Mouse (Mus musculus) heart, adult 2 months (tissue): ENCODE results near the gene Cspg5.

Source experiments
- CTCF ChIP-seq: fragments of 200-600 bp; IDR thresholded peaks from 2 replicates; pipeline ENCODE4 v1.8.1; 2022; ENCODE audit warnings: antibody characterized with exemption, mild to moderate bottlenecking, moderate library complexity
- POLR2A ChIP-seq: fragments of 200-500 bp; IDR thresholded peaks from 2 replicates; pipeline ENCODE4 v1.6.1; 2011; ENCODE audit warnings: mild to moderate bottlenecking, low read depth, low read length, control low read depth; ENCODE audit not compliant: insufficient read depth

DNA sequence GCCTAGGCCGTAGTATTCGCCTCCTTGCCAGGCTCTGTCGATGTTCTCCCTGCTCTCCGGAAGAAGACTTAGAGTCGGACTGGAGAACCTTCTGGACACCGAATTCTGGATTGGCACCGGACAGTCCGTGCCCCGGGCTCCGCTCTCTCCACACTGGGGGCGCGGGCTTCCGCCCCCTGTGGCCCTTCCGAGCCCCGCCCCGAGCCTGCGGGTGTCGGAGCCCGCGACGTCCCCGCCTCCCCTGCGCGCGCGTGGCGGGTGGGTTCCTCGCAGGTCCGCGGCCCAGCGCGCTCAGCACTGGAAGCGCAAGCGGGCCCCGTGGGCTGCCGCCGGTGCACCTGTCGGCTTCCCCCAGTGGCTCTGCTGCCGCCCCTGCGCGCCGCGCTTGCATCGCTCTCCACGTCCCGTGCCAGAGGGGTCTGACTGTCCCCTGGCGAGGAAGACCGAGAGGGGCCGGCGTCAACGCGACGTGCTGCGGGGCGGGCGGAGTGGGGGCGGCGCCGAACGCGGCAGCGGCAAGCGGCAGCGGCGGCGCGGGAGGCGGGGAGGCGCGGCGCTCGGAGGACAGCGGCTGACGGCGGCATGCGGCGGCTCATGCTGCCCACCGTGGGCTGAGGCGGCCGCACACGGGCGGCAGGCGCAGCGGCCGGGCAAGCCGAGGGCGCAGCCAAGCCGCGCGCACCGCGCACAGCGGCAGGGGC lies 1.5 kb downstream of the Cspg5 start:
- TF ChIP-seq CTCF (no peak), POLR2A (no peak)
